Mouse (Mus musculus) midbrain, postnatal 0 days (tissue): Measurements from ENCODE around the gene Ehf. TPM values are rescaled to one million over a fixed set of nuclear protein-coding genes. Genes with fewer than 3 reads are reported as not detected.

Source experiments
- ATAC-seq: fragments of 200-750 bp; cut with Nextera tagmentation; 2 replicates; pipeline ENCODE4 v1.8.0; 2017; ENCODE audit warnings: moderate number of reproducible peaks, mild to moderate bottlenecking, moderate TSS enrichment, moderate library complexity; ENCODE audit not compliant: low FRiP score
- DNase-seq: peaks from one replicate; pipeline ENCODE4 v3.0.0-alpha.2; 2015; ENCODE audit warnings: low spot score
- H3K27ac ChIP-seq: fragments of 300-500 bp; sonication (generic); 2 replicates; pipeline ENCODE4 v1.5.1; 2014; ENCODE audit warnings: low read depth, mild to moderate bottlenecking, low read length, mixed read lengths
- H3K27me3 ChIP-seq: fragments of 300-500 bp; sonication (generic); 2 replicates; pipeline ENCODE4 v1.6.1; 2014; ENCODE audit warnings: low read length, control low read depth, mixed read lengths; ENCODE audit not compliant: insufficient read depth
- H3K36me3 ChIP-seq: fragments of 300-500 bp; sonication (generic); 2 replicates; pipeline ENCODE4 v1.6.1; 2014; ENCODE audit warnings: low read length, control low read depth, mixed read lengths; ENCODE audit not compliant: insufficient read depth
- H3K4me1 ChIP-seq: fragments of 300-500 bp; sonication (generic); 2 replicates; pipeline ENCODE4 v1.6.1; 2014; ENCODE audit warnings: mild to moderate bottlenecking, control low read depth, antibody characterized with exemption, low read length, mixed read lengths; ENCODE audit not compliant: insufficient read depth
- H3K4me2 ChIP-seq: fragments of 300-500 bp; sonication (generic); 2 replicates; pipeline ENCODE4 v1.6.1; 2014; ENCODE audit warnings: low read depth, mild to moderate bottlenecking, low read length, mixed read lengths; ENCODE audit not compliant: poor library complexity, severe bottlenecking
- H3K4me3 ChIP-seq: fragments of 300-500 bp; sonication (generic); 2 replicates; pipeline ENCODE4 v1.5.1; 2014; ENCODE audit warnings: low read depth, mild to moderate bottlenecking, low read length, moderate library complexity
- H3K9ac ChIP-seq: fragments of 300-500 bp; sonication (generic); replicated peaks from 2 replicates; pipeline ENCODE4 v1.6.1; 2014; ENCODE audit warnings: mild to moderate bottlenecking, low read length, moderate library complexity, mixed read lengths; ENCODE audit not compliant: poor library complexity, severe bottlenecking
- H3K9me3 ChIP-seq: fragments of 300-500 bp; sonication (generic); 2 replicates; pipeline ENCODE4 v1.6.1; 2016; ENCODE audit warnings: low read length, control low read depth
- CTCF ChIP-seq: IDR thresholded peaks from 2 replicates; pipeline ENCODE4 v1.5.1; 2016; ENCODE audit warnings: antibody characterized with exemption, mild to moderate bottlenecking
- WGBS: fragments of 180-500 bp; shearing (Covaris S2); extraction: QIAGEN DNeasy Blood & Tissue Kit; methylation state at CpG from one replicate; pipeline ENCODE4 v1.1.7; 2014; 5-methylcytosine and 5-hydroxymethylcytosine counted together
- polyA plus RNA-seq: library from polyadenylated mRNA; unstranded; fragments of >200 nt; fragmentation: Nextera tagmentation; extraction: Ambion mirVana; gene quantifications from 2 replicates; pipeline ENCODE4 v1.2.1, GENCODE M21; 2015
- total RNA-seq: library from RNA; depleted of rRNA; stranded (reverse); fragments of >200 nt; gene quantifications from 2 replicates; pipeline ENCODE4 v1.2.3, GENCODE M21; 2014

Gene Ehf
- total and polyA plus RNA-seq, 2 experiments from 2014 or later = 0.05 to 0.22 TPM

- WGBS = 57% methylated on average over 8 of the region's 8 CpGs
Measured at GRCm38 (mm10) chr2:103283730-103284129, 19.3 kb downstream of the Ehf start.

DNA sequence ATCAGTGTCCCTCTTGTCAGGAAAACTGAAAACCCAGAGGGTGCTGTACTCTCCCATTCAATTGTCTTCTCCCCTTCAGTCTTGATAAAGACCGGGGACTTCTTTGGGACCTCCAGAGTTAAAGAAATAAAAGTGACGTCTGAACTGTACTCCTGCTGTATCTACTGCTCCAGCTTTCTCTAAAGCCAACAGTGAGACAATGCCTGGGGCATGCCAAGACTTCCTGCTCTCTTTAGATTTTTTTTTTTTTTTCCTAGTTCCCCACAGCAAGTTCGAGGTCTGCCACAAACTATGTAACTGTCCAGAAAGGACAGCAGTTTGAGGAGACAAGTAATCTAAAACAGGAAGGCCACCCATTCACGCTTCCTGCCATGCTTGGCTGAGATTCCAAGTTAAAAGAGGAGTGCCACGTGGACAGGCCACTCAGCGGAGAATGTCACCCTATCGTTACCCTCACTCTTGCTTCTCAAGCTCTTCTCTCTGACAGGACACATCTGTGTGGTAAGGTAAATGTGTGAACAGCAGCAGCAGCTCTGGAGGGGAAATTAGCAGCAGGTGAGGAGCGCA, 20.8 kb downstream of the Ehf start:
- H3K36me3 ChIP-seq = no peaks in the 10 kb centered on the region
- H3K9me3 ChIP-seq = no peaks in the 10 kb centered on the region
- no peaks in the 10 kb centered on the region for H3K4me1 ChIP-seq
- H3K27ac ChIP-seq = no peak overlapping the region
- no peak for TF ChIP-seq CTCF
- no peak overlapping the region for H3K9ac ChIP-seq
- H3K4me3 ChIP-seq = no peak overlapping the region
- no peaks in the 10 kb centered on the region for H3K27me3 ChIP-seq
- ATAC-seq (no peak), DNase-seq (no peak)
- WGBS = 66% methylated on average over 8 of the region's 8 CpGs
- H3K4me2 ChIP-seq = no peak overlapping the region

More at GRCm38 (mm10) chr2:103283730-103284129, 19.3 kb downstream of the Ehf start:
- Histone ChIP-seq H3K27ac (no peak overlapping the region), H3K9ac (no peak overlapping the region), H3K4me3 (no peak overlapping the region), H3K36me3 (no peaks in the 10 kb centered on the region), H3K27me3 (no peaks in the 10 kb centered on the region), H3K4me1 (no peaks in the 10 kb centered on the region), H3K9me3 (no peaks in the 10 kb centered on the region), H3K4me2 (no peak overlapping the region)
- DNase-seq (no peak), ATAC-seq (no peak)
- no peak for TF ChIP-seq CTCF

DNA sequence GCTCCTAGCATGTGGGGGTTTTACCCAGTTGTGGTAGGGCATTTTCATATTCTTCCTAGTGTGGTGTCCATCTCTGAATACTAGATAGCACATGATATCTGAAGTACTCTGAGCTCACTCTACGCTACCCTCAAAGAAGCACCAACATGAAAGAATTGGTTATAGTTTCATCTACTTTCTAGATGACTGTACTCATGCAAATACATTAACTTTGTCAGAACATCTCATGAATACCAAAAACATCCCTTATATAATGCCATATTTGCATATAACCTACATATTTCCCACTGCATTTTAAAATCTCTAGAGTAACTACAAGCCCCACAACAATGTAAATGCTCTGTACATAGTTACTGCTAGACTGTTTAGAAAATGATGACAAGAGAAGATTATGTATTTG, 23.2 kb downstream of the Ehf start:
- ATAC-seq (no peak), DNase-seq (no peak)
- no peaks in the 10 kb centered on the region for H3K9me3 ChIP-seq
- no peak for TF ChIP-seq CTCF
- H3K27me3 ChIP-seq = no peaks in the 10 kb centered on the region
- no peak overlapping the region for H3K4me3 ChIP-seq
- no peak overlapping the region for H3K27ac ChIP-seq
- H3K4me1 ChIP-seq = no peaks in the 10 kb centered on the region
- no peaks in the 10 kb centered on the region for H3K36me3 ChIP-seq
- no peak overlapping the region for H3K9ac ChIP-seq
- 91% methylated on average over 1 of the region's 1 CpGs for WGBS
- H3K4me2 ChIP-seq = no peak overlapping the region

DNA sequence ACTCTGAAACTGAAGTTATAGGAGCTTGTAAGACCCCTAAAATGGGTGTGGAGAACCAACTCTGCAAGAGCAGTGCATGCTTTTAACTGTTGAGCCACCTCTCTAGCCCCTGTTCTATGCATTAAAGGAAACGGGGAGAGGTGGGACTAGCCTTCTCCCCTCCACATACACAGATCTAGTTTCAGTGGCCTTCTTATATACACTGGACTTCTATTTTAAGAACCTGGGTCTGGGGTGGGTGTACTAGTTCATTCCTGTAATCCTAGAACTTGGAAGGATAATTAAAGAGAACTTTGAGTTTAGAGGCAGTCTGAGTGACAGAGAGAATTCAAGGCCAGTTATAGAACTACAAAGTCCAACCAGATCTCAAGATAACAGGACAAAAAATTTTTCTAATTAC, 24.6 kb downstream of the Ehf start:
- TF ChIP-seq CTCF = no peak
- H3K9me3 ChIP-seq = no peaks in the 10 kb centered on the region
- no peaks in the 10 kb centered on the region for H3K4me1 ChIP-seq
- no peak for DNase-seq
- H3K4me2 ChIP-seq = no peak overlapping the region
- H3K9ac ChIP-seq = no peak overlapping the region
- WGBS = 80% methylated on average over 1 of the region's 1 CpGs
- H3K27ac ChIP-seq = no peak overlapping the region
- H3K4me3 ChIP-seq = no peak overlapping the region
- no peaks in the 10 kb centered on the region for H3K27me3 ChIP-seq
- H3K36me3 ChIP-seq = no peaks in the 10 kb centered on the region
- ATAC-seq = no peak

DNA sequence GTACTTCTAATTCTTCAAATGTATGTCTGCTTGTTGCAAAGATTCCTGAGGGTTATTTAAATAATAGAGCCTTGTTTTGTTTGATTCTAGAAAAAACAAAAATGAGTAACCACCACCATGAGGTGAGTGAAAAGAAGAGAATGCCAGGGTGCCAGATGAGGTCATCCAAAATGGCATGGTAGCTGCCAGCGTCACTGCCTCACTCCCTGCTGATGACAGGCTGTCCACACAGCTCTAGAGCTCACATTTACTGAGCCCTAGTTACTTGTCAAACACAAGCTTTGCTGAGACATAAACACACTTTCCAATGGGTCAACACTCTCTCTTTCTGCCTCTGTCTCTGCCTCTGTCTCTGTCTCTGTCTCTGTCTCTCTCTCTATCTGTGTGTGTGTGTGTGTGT, 25.3 kb downstream of the Ehf start:
- ATAC-seq (no peak), DNase-seq (no peak)
- H3K27me3 ChIP-seq = no peaks in the 10 kb centered on the region
- no peak overlapping the region for H3K4me3 ChIP-seq
- WGBS = 59% methylated on average over 1 of the region's 1 CpGs
- no peak overlapping the region for H3K4me2 ChIP-seq
- H3K27ac ChIP-seq = no peak overlapping the region
- no peak for TF ChIP-seq CTCF
- H3K36me3 ChIP-seq = no peaks in the 10 kb centered on the region
- H3K4me1 ChIP-seq = no peaks in the 10 kb centered on the region
- H3K9me3 ChIP-seq = no peaks in the 10 kb centered on the region
- H3K9ac ChIP-seq = no peak overlapping the region

- H3K36me3 ChIP-seq = no peaks in the 10 kb centered on the region
- H3K27me3 ChIP-seq = no peaks in the 10 kb centered on the region
- no peak for ATAC-seq
- H3K4me3 ChIP-seq = no peak overlapping the region
- WGBS = 88% methylated on average over 6 of the region's 6 CpGs
- DNase-seq = no peak
- no peak for TF ChIP-seq CTCF
- H3K4me2 ChIP-seq = no peak overlapping the region
- H3K9me3 ChIP-seq = no peaks in the 10 kb centered on the region
- no peak overlapping the region for H3K27ac ChIP-seq
- H3K9ac ChIP-seq = no peak overlapping the region
- no peaks in the 10 kb centered on the region for H3K4me1 ChIP-seq
Measured at GRCm38 (mm10) chr2:103275316-103275960, 27.6 kb downstream of the Ehf start.
